Mouse (Mus musculus) heart, embryonic 11.5 days (tissue): ENCODE results near the gene Olfr495. TPM values are rescaled to one million over a fixed set of nuclear protein-coding genes. Genes with fewer than 3 reads are reported as not detected.

Experiments
- ATAC-seq: fragments of 200-750 bp; cut with Nextera tagmentation; replicated peaks from 2 replicates; pipeline ENCODE4 v1.8.0; 2017; ENCODE audit warnings: moderate library complexity; ENCODE audit not compliant: insufficient number of reproducible peaks, low FRiP score, low TSS enrichment
- H3K27ac ChIP-seq: fragments of 300-500 bp; sonication (generic); 2 replicates; pipeline ENCODE4 v1.5.1; 2014; ENCODE audit warnings: mild to moderate bottlenecking, low read depth, low read length
- H3K27me3 ChIP-seq: fragments of 300-500 bp; sonication (generic); 2 replicates; pipeline ENCODE4 v1.6.1; 2014; ENCODE audit warnings: mild to moderate bottlenecking, low read length, mixed read lengths; ENCODE audit not compliant: control insufficient read depth, insufficient read depth
- H3K36me3 ChIP-seq: fragments of 300-500 bp; sonication (generic); 2 replicates; pipeline ENCODE4 v1.6.1; 2014; ENCODE audit warnings: mild to moderate bottlenecking, low read length, moderate library complexity, mixed read lengths; ENCODE audit not compliant: control insufficient read depth, insufficient read depth
- H3K4me1 ChIP-seq: fragments of 300-500 bp; sonication (generic); 2 replicates; pipeline ENCODE4 v1.6.1; 2014; ENCODE audit warnings: low read length; ENCODE audit not compliant: control insufficient read depth, insufficient read depth
- H3K4me2 ChIP-seq: fragments of 300-500 bp; sonication (generic); 2 replicates; pipeline ENCODE4 v1.6.1; 2014; ENCODE audit warnings: mild to moderate bottlenecking, moderate library complexity
- H3K4me3 ChIP-seq: fragments of 300-500 bp; sonication (generic); 2 replicates; pipeline ENCODE4 v1.5.1; 2014; ENCODE audit warnings: low read depth, low read length
- H3K9ac ChIP-seq: fragments of 300-500 bp; sonication (generic); 2 replicates; pipeline ENCODE4 v1.6.1; 2014; ENCODE audit warnings: mild to moderate bottlenecking, low read depth, low read length, moderate library complexity
- H3K9me3 ChIP-seq: fragments of 300-500 bp; sonication (generic); replicated peaks from 2 replicates; pipeline ENCODE4 v1.6.1; 2016; ENCODE audit warnings: low read length; ENCODE audit not compliant: control insufficient read depth
- WGBS: fragments of 180-500 bp; shearing (Covaris S2); extraction: QIAGEN DNeasy Blood & Tissue Kit; methylation state at CpG from one replicate; pipeline ENCODE4 v1.1.7; 2014; ENCODE audit not compliant: insufficient replicate concordance; 5-methylcytosine and 5-hydroxymethylcytosine counted together
- polyA plus RNA-seq: library from polyadenylated mRNA; unstranded; fragments of >200 nt; fragmentation: Nextera tagmentation; extraction: Ambion mirVana; gene quantifications from 2 replicates; pipeline ENCODE4 v1.2.1, GENCODE M21; 2014

The Olfr495 gene
- not detected in 2 replicates for polyA plus RNA-seq

GRCm38 (mm10) chr7:108392867-108393266 lies at the start of gene Olfr495:
TSS of gene Olfr495 (plus strand) at chr7:108393167.
- H3K4me3 ChIP-seq: no peak within 1 kb of the TSS
- no peaks in the 10 kb centered on the region for H3K36me3 ChIP-seq
- no peaks in the 10 kb centered on the region for H3K4me1 ChIP-seq
- H3K9me3 ChIP-seq: no peaks in the 10 kb centered on the region
- no peak within 1 kb of the TSS for H3K4me2 ChIP-seq
- no peak for ATAC-seq
- no peak within 1 kb of the TSS for H3K9ac ChIP-seq
- WGBS: 69% methylated on average over 1 of the region's 1 CpGs
- H3K27ac ChIP-seq: no peak within 1 kb of the TSS
- H3K27me3 ChIP-seq: no peaks in the 10 kb centered on the region

DNA sequence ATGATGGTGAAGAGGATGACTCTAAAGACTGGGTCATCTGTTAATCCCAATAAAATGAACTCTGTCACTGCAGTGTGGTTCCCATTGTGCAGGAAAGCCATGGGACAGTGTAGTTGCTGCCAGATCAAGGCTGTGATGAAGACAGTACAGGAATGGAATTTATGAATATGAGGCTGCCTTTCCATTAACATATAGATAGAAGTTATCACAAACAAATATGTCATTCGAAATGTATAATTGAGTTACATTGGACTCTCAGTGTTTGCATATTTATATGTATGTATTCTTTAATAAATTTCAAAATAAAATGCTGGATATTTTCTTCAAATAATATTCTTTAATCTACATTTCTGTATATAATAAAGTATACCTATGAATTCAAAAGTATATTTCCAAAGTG lies 46.1 kb upstream of the Olfr495 start, which contains the start of gene Olfr493:
Gene Olfr493, minus strand, starts transcription at position 101 of the 400 bp plus-strand sequence.
- H3K36me3 ChIP-seq: no peaks in the 10 kb centered on the region
- no peaks in the 10 kb centered on the region for H3K4me1 ChIP-seq
- H3K9ac ChIP-seq: no peak within 1 kb of the TSS
- no peak within 1 kb of the TSS for H3K4me2 ChIP-seq
- H3K27ac ChIP-seq: no peak within 1 kb of the TSS
- H3K4me3 ChIP-seq: no peak within 1 kb of the TSS
- no peaks in the 10 kb centered on the region for H3K27me3 ChIP-seq
- WGBS: 51% methylated on average over 1 of the region's 1 CpGs
- H3K9me3 ChIP-seq: no peaks in the 10 kb centered on the region
- no peak for ATAC-seq

- H3K4me2 ChIP-seq: no peak within 1 kb of the TSS
- H3K27ac ChIP-seq: no peak within 1 kb of the TSS
- WGBS: 67% methylated on average over 3 of the region's 3 CpGs
- no peak within 1 kb of the TSS for H3K4me3 ChIP-seq
- no peaks in the 10 kb centered on the region for H3K9me3 ChIP-seq
- H3K9ac ChIP-seq: no peak within 1 kb of the TSS
- H3K36me3 ChIP-seq: no peaks in the 10 kb centered on the region
- no peak for ATAC-seq
- H3K27me3 ChIP-seq: no peaks in the 10 kb centered on the region
- no peaks in the 10 kb centered on the region for H3K4me1 ChIP-seq
Measured at GRCm38 (mm10) chr7:108365035-108365434, 27.9 kb upstream of the Olfr495 start, which contains the start of gene Olfr494. TSS of gene Olfr494 (plus strand) at chr7:108365335.

DNA sequence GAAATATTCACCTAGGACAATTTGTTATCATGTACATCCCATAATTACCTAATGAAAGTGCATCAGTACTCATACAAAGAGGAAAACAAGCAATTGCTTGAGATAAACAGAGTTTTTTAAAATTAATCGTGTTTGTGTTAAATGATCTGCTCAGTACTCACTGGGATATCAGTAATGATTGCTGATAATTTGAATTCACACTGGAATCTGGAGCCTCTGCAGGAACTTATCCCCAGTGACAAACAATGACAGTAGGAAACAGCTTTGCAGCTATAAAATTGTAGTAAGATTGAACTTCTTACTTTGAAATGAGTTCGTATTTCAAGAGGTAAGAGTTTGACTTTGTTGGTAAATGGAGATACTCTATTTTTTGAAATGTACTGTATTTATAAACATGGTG lies 27.2 kb downstream of the Olfr495 start, which contains the start of gene Olfr497:
Gene Olfr497, plus strand, starts transcription at position 301 of the 400 bp plus-strand sequence.
- Histone ChIP-seq H3K4me1 (no peaks in the 10 kb centered on the region), H3K27me3 (no peaks in the 10 kb centered on the region), H3K27ac (no peak within 1 kb of the TSS), H3K9ac (no peak within 1 kb of the TSS), H3K9me3 (no peaks in the 10 kb centered on the region), H3K36me3 (no peaks in the 10 kb centered on the region), H3K4me2 (no peak within 1 kb of the TSS), H3K4me3 (no peak within 1 kb of the TSS)
- no peak for ATAC-seq
- 62% methylated on average over 2 of the region's 2 CpGs for WGBS

Other genes with a start within 250 kb of the Olfr495 start
- not detected in 2 replicates for gene Olfr485, start 233.3 kb upstream of the Olfr495 start, polyA plus RNA-seq
- not detected in 2 replicates for gene Olfr486, start 220.4 kb upstream of the Olfr495 start, polyA plus RNA-seq
- gene Olfr487, start 178.5 kb upstream of the Olfr495 start, polyA plus RNA-seq: not detected in 2 replicates
- gene Olfr488, start 134.8 kb upstream of the Olfr495 start, polyA plus RNA-seq: not detected in 2 replicates
- gene Olfr490, start 104.2 kb upstream of the Olfr495 start, polyA plus RNA-seq: not detected in 2 replicates
- gene Olfr491, start 79.7 kb upstream of the Olfr495 start, polyA plus RNA-seq: not detected in 2 replicates
- gene Olfr492, start 69.5 kb upstream of the Olfr495 start, polyA plus RNA-seq: not detected in 2 replicates
- not detected in 2 replicates for gene Olfr493, start 46.2 kb upstream of the Olfr495 start, polyA plus RNA-seq
- not detected in 2 replicates for gene Olfr494, start 27.8 kb upstream of the Olfr495 start, polyA plus RNA-seq
- gene Olfr497, start 27.3 kb downstream of the Olfr495 start, polyA plus RNA-seq: not detected in 2 replicates
- gene Olfr498, start 72.2 kb downstream of the Olfr495 start, polyA plus RNA-seq: not detected in 2 replicates
- gene Olfr502, start 131.9 kb downstream of the Olfr495 start, polyA plus RNA-seq: not detected in 2 replicates
- gene Olfr503, start 151.4 kb downstream of the Olfr495 start, polyA plus RNA-seq: not detected in 2 replicates
- gene Olfr504, start 172.6 kb downstream of the Olfr495 start, polyA plus RNA-seq: not detected in 2 replicates
- gene Olfr506, start 217.6 kb downstream of the Olfr495 start, polyA plus RNA-seq: not detected in 2 replicates
- gene Olfr507, start 228.6 kb downstream of the Olfr495 start, polyA plus RNA-seq: not detected in 2 replicates
- not detected in 2 replicates for gene Olfr508, start 236.8 kb downstream of the Olfr495 start, polyA plus RNA-seq